Mouse (Mus musculus) brain, embryonic 14.5 days (tissue): ENCODE data around the gene Fam19a4.

Source experiments
- CTCF ChIP-seq: fragments of 200-500 bp; IDR thresholded peaks from 2 replicates; pipeline ENCODE4 v1.5.1; 2012; ENCODE audit warnings: inconsistent platforms, mild to moderate bottlenecking, moderate library complexity, borderline replicate concordance; ENCODE audit not compliant: insufficient read depth, insufficient read length; ENCODE audit errors: extremely low read depth
- POLR2A ChIP-seq: fragments of 200-500 bp; IDR thresholded peaks from 2 replicates; pipeline ENCODE4 v1.6.1; 2012; ENCODE audit warnings: mild to moderate bottlenecking, inconsistent platforms, borderline replicate concordance; ENCODE audit not compliant: poor library complexity, insufficient read depth, insufficient read length, severe bottlenecking; ENCODE audit errors: extremely low read depth

DNA sequence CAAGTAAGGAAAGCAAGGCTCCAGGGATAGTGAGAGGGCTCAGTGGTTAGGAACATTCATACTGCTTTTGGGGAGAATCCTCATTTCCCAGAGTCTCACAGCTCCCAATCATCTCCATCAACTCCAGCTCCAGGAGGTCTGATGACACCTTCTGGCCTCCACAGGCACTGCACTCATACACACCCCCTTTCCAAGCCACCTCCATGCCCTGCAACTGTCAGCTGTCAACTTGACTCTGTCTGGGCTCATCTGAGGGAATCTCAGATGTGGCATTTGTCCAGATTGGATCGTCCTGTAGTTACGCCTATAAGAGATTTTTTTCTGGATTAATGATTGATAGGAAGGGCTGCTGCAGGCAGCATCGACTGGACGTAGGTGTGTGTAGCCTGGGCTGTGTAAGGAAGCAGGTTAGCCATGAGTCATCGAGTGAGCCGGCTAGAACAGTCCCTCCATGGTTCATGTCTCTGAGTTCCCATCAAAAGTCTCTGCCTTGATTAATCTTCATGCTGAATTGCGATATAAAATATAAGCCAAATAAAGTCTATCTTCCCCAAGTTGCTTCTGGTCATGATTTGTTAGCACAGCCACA is 44.1 kb upstream of the Fam19a4 start:
- TF ChIP-seq POLR2A (no peak), CTCF (peak; percentile 60)
